19 mouse cellular contexts compared by ENCODE assay signal in genomic region chr19:43966481-43966880, GRCm38 (mm10). TPM values are rescaled to one million over a fixed set of nuclear protein-coding genes. Genes with fewer than 3 reads are reported as not detected.
"Had no signal": no experiment of that assay in that cellular context is flagged by ENCODE, and none has a peak within 500 bp of the region (broad histone marks: within the 10 kb centered on the region; RNA-seq: fewer than 3 reads in every experiment).

No protein-coding gene starts in this region.

- H3K4me3 ChIP-seq: lung, embryonic 15.5 days; megakaryocyte, embryonic 14.5 days; midbrain, embryonic 12.5 days; neural tube, embryonic 12.5 days; stomach, embryonic 15.5 days had no signal

- H3K9ac ChIP-seq: liver, postnatal 0 days; lung, embryonic 15.5 days; midbrain, embryonic 12.5 days; neural tube, embryonic 12.5 days; stomach, embryonic 15.5 days had no signal

- DNase-seq: liver, postnatal 0 days; lung, adult 2 months; lung, postnatal 14 days; lung, postnatal 36 days; midbrain, embryonic 14.5 days; right cerebral cortex, postnatal 14 days; thymus, adult 2 months; thymus, postnatal 25 days; thymus, postnatal 4 days had no signal

- H3K9me3 ChIP-seq: lung, embryonic 15.5 days; megakaryocyte, embryonic 14.5 days; midbrain, embryonic 12.5 days; neural tube, embryonic 12.5 days; stomach, embryonic 15.5 days had no signal

- H3K36me3 ChIP-seq: lung, embryonic 15.5 days; midbrain, embryonic 12.5 days; neural tube, embryonic 12.5 days; stomach, embryonic 15.5 days had no signal

- H3K27me3 ChIP-seq: lung, embryonic 15.5 days; neural tube, embryonic 12.5 days; stomach, embryonic 15.5 days had no signal

- H3K4me1 ChIP-seq: lung, embryonic 15.5 days; megakaryocyte, embryonic 14.5 days; neural tube, embryonic 12.5 days; stomach, embryonic 15.5 days had no signal

- ATAC-seq: lung, postnatal 0 days had no signal

- H3K4me2 ChIP-seq: lung, embryonic 15.5 days; midbrain, embryonic 12.5 days; neural tube, embryonic 12.5 days; stomach, embryonic 15.5 days had no signal

- H3K27ac ChIP-seq: lung, embryonic 15.5 days; midbrain, embryonic 12.5 days; neural tube, embryonic 12.5 days; stomach, embryonic 15.5 days; stomach, postnatal 0 days had no signal

RNA-seq across cellular contexts. Expression of gene Cpn1, which starts 19.9 kb away (rescaled TPM):
- total RNA-seq: monocyte, adult 5-6 weeks; neutrophil, adult 5-6 weeks had no signal
- polyA plus RNA-seq: macrophage had no signal
